Mouse (Mus musculus) spleen, adult 10 weeks (tissue): Measurements from ENCODE around the gene Diras1. TPM values are rescaled to one million over a fixed set of nuclear protein-coding genes. Genes with fewer than 3 reads are reported as not detected.

Experiments
- polyA plus RNA-seq: library from polyadenylated mRNA; stranded (reverse); fragments of 350-450 nt; fragmentation: Illumina TruSeq; extraction: RNeasy Lipid Tissue Mini Kit (QIAGEN cat#74804); gene quantifications from one replicate; pipeline ENCODE4 v1.2.3, GENCODE M21; 2015; ENCODE audit warnings: low replicate concordance; ENCODE audit not compliant: insufficient read depth

The Diras1 gene
- not detected for polyA plus RNA-seq

GRCm38 (mm10) chr10:81025639-81026275 is at the start of gene Diras1:
Diras1 (minus strand) TSS chr10:81025662.

GRCm38 (mm10) chr10:81069836-81070235 is 44.4 kb upstream of the Diras1 start, which contains the start of gene Thop1:
Thop1 (plus strand) TSS chr10:81070035.

GRCm38 (mm10) chr10:81059603-81060543 is 34.4 kb upstream of the Diras1 start, which contains the start of gene Sgta:
Sgta (minus strand) TSS chr10:81060181.

DNA sequence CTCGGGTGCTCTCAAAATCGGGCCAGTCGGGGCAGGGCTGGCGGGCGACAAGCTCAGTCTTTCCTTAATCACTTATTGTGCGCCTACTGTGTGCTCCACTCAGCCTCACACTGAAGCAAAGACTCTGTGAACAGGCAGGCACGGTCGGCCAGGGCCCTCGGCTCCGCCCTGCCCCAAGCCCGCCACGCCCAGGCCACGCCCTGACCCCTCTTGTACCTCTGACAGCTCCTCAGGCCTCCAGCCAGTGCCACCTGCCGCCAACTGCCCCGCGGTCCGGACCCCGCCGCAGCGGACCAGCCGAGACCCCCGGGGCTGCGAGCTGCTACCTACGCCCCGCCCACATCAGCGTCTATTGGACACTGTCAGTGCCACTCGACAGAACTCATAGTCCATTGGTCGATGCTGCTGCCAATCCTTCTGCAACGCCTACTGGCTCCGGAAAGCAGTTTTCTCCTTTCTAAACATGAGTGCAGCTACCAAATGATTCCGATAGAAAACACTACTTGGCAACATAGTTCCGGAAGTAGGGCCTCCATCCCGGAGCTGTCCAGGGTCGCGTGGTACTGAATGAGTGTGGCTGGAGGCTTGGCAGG is 11.6 kb upstream of the Diras1 start, which contains the start of gene Slc39a3:
Slc39a3 (minus strand) TSS at position 439 of the 593 bp plus-strand sequence.

GRCm38 (mm10) chr10:81014393-81015384 is 10.8 kb downstream of the Diras1 start, which contains the start of gene Gng7:
Gng7 (minus strand) TSS chr10:81014945.

Other genes starting within 250 kb of the Diras1 start
- gene Sf3a2, start 227.5 kb downstream of the Diras1 start, polyA plus RNA-seq, result 22.7 TPM
- gene Plekhj1, start 227.0 kb downstream of the Diras1 start, polyA plus RNA-seq, result 70.0 TPM
- not detected for gene Amh, start 220.4 kb downstream of the Diras1 start, polyA plus RNA-seq
- not detected for gene Jsrp1, start 212.2 kb downstream of the Diras1 start, polyA plus RNA-seq
- 388 TPM for gene Oaz1, start 199.0 kb downstream of the Diras1 start, polyA plus RNA-seq
- not detected for gene Lingo3, start 181.6 kb downstream of the Diras1 start, polyA plus RNA-seq
- 34.9 TPM for gene Lsm7, start 170.5 kb downstream of the Diras1 start, polyA plus RNA-seq
- 7.5 TPM for gene Sppl2b, start 170.4 kb downstream of the Diras1 start, polyA plus RNA-seq
- not detected for gene Tmprss9, start 153.8 kb downstream of the Diras1 start, polyA plus RNA-seq
- 5.7 TPM for gene Timm13, start 124.7 kb downstream of the Diras1 start, polyA plus RNA-seq
- gene Lmnb2, start 107.4 kb downstream of the Diras1 start, polyA plus RNA-seq, result 3.4 TPM
- 15.7 TPM for gene Gadd45b, start 95.6 kb downstream of the Diras1 start, polyA plus RNA-seq
- 1.0 TPM for gene Gng7, start 10.7 kb downstream of the Diras1 start, polyA plus RNA-seq
- 3.3 TPM for gene Slc39a3, start 11.8 kb upstream of the Diras1 start, polyA plus RNA-seq
- gene Sgta, start 34.5 kb upstream of the Diras1 start, polyA plus RNA-seq, result 21.1 TPM
- 4.1 TPM for gene Thop1, start 44.4 kb upstream of the Diras1 start, polyA plus RNA-seq
- gene Creb3l3, start 73.2 kb upstream of the Diras1 start, polyA plus RNA-seq, result not detected
- 27.7 TPM for gene Map2k2, start 80.3 kb upstream of the Diras1 start, polyA plus RNA-seq
- 14.0 TPM for gene Zbtb7a, start 109.6 kb upstream of the Diras1 start, polyA plus RNA-seq
- gene Pias4, start 142.3 kb upstream of the Diras1 start, polyA plus RNA-seq, result 10.8 TPM
- 451 TPM for gene Eef2, start 151.0 kb upstream of the Diras1 start, polyA plus RNA-seq
- gene Dapk3, start 157.3 kb upstream of the Diras1 start, polyA plus RNA-seq, result 8.6 TPM
- not detected for gene 4930442H23Rik, start 158.2 kb upstream of the Diras1 start, polyA plus RNA-seq
- gene Nmrk2, start 176.4 kb upstream of the Diras1 start, polyA plus RNA-seq, result not detected
- gene Atcay, start 205.2 kb upstream of the Diras1 start, polyA plus RNA-seq, result 1.2 TPM
- 1.5 TPM for gene Zfr2, start 207.5 kb upstream of the Diras1 start, polyA plus RNA-seq
- gene Matk, start 227.3 kb upstream of the Diras1 start, polyA plus RNA-seq, result 4.6 TPM
- gene Mrpl54, start 241.3 kb upstream of the Diras1 start, polyA plus RNA-seq, result 28.9 TPM
- 11.9 TPM for gene Apba3, start 241.3 kb upstream of the Diras1 start, polyA plus RNA-seq